Mouse (Mus musculus) myocyte (in vitro differentiated cells): ENCODE data around the gene Zcchc9.

Experiments used
- CEBPB ChIP-seq: IDR thresholded peaks from 2 replicates; pipeline ENCODE4 v1.6.1; 2011; ENCODE audit warnings: mild to moderate bottlenecking, moderate library complexity; ENCODE audit not compliant: poor library complexity, insufficient read depth, severe bottlenecking
- MYOG ChIP-seq, 3 experiments: IDR thresholded peaks; one replicate each; pipeline ENCODE4 v1.6.1; 2011; ENCODE audit warnings: control low read depth in 2 of 3, low read depth in 2 of 3, mild to moderate bottlenecking in 2 of 3; ENCODE audit not compliant: insufficient read length in 2 of 3, control insufficient read depth in 1 of 3, insufficient read depth in 1 of 3
- USF1 ChIP-seq: IDR thresholded peaks from one replicate; pipeline ENCODE4 v1.6.1; 2011; ENCODE audit warnings: low read depth, mild to moderate bottlenecking, control low read depth, moderate library complexity

DNA sequence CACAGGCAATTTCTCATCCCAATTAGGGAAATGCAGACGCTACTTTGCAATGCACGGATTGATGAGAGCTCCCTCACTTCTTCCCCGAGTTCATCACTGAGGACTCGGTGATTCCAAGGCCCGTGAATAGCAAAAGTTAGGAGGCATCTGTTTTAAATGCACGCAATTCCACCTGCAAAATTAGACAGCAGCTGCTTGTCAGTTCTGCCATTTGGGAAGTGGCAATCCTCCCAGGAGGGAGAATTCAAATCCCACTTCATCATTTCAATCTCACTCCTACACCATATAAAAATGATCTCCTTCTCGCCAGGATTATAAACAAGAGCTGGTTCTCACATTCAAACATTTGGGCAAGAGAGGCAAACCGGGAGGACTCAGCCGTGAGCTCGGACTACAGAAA lies 10.1 kb downstream of the Zcchc9 start:
- no peak for TF ChIP-seq CEBPB
- TF ChIP-seq MYOG (IDR thresholded peaks at IDR 0.05; ENCODE audit: control insufficient read depth in 1 of 3, insufficient read depth in 1 of 3, insufficient read length in 2 of 3, low read depth in 2 of 3), result no peak
- TF ChIP-seq USF1, result no peak
